In the genomic region with DNA sequence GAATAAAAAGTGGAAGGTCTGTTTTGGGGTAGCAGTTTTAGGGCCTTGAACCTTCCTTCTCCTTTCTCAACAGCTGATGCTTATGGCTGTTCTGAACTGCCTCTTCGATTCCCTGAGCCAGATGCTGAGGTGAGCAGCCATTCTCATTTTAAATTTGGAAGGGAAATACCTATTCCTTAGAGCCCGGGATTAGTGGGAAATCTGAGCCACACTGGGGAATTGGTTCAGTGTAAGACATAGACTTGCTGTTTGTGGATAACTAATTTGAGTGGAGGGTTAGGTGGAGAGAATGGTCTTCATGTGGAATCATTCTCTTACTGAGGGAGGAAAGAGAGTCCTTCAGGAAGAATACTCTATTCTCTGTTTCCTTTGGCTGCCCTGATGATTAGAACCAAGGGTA, we compare ENCODE assay signal across 17 mouse cellular contexts. TPM values are rescaled to one million over a fixed set of nuclear protein-coding genes. Genes with fewer than 3 reads are reported as not detected.
"Had no signal": no experiment of that assay in that cellular context is flagged by ENCODE, and none has a peak within 500 bp of the region (broad histone marks: within the 10 kb centered on the region; RNA-seq: fewer than 3 reads in every experiment).

No protein-coding gene starts in this region.

- H3K4me3 ChIP-seq: layer of hippocampus, adult 2 months; liver, embryonic 15.5 days; myocyte; neural tube, embryonic 15.5 days had no signal

- H3K27me3 ChIP-seq: liver, embryonic 15.5 days; neural tube, embryonic 15.5 days had no signal

- H3K4me1 ChIP-seq: liver, embryonic 15.5 days had no signal

- DNase-seq: kidney, adult 8-10 months; kidney, postnatal 10 days; kidney, postnatal 4 days; lung, adult 2 months; lung, postnatal 36 days; midbrain, embryonic 14.5 days; right cerebral cortex, adult 18-20 months; right cerebral cortex, postnatal 25 days; thymus, postnatal 36 days had no signal

- H3K27ac ChIP-seq: layer of hippocampus, adult 2 months; liver, embryonic 15.5 days had no signal

- H3K9ac ChIP-seq: liver, embryonic 15.5 days; neural tube, embryonic 15.5 days had no signal

- H3K4me2 ChIP-seq: liver, embryonic 11.5 days; liver, embryonic 15.5 days; neural tube, embryonic 15.5 days had no signal

- H3K9me3 ChIP-seq: liver, embryonic 15.5 days; neural tube, embryonic 15.5 days had no signal

- ATAC-seq: lung, postnatal 0 days had no signal

RNA-seq across cellular contexts. Expression of a gene that starts 15.8 kb away (rescaled TPM):
- polyA plus RNA-seq: thymus, postnatal 0 days had no signal

RNA-seq across cellular contexts. Expression of a gene that starts 36.4 kb away (rescaled TPM):
- total RNA-seq: layer of hippocampus, adult 2 months; left cerebral cortex, postnatal 36 days had no signal
